Mouse (Mus musculus) gastrocnemius, postnatal 36 days (tissue): ENCODE data around the gene Ropn1. TPM values are rescaled to one million over a fixed set of nuclear protein-coding genes. Genes with fewer than 3 reads are reported as not detected.
A peak's percentile ranks its signal among the peaks of the same experiment; 100 is the strongest.
"Not testable (repeated sequence)": the region's sequence is repeated elsewhere in the genome, so short reads cannot be mapped to it uniquely, and the experiment has no call there.

Experiments used
- DNase-seq, 2 experiments: peaks; one replicate each; pipeline ENCODE4 v3.0.0; 2022
- intact Hi-C: fragments of 180-260 bp; cut with DNase I; formaldehyde crosslinking; loops from one replicate; pipeline ENCODE4 v1.15.1; 2025
- total RNA-seq, 2 experiments: library from RNA; stranded (reverse); gene quantifications; 2 replicates each; pipeline ENCODE4 v1.2.3; 2021

Ropn1 gene
- total RNA-seq, 2 experiments from 2014 or later = not detected

DNA sequence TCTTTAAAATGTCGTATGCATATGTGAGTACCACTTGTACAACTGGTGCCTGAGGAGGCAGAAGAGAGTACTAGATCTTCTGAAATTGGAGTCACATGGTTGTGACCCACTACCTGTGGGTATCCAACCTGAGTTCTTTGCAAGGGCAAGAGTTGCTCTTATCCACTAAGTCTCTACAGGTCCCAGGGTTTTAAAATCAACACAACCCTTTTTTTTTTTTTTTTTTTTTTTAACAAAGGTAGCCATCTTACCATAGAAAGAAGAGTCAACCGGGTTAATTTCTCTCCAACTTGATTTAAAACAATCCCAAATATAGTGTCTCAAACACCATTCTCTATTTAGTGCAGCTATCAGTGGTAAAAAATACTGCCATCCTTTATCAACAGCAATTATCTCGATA, 40.2 kb downstream of the Ropn1 start:
- intact Hi-C loops = loop anchor here (10.0 kb wide), 1 partner anchor 385 kb away; no protein-coding TSS in a partner anchor
- no peak for DNase-seq

DNA sequence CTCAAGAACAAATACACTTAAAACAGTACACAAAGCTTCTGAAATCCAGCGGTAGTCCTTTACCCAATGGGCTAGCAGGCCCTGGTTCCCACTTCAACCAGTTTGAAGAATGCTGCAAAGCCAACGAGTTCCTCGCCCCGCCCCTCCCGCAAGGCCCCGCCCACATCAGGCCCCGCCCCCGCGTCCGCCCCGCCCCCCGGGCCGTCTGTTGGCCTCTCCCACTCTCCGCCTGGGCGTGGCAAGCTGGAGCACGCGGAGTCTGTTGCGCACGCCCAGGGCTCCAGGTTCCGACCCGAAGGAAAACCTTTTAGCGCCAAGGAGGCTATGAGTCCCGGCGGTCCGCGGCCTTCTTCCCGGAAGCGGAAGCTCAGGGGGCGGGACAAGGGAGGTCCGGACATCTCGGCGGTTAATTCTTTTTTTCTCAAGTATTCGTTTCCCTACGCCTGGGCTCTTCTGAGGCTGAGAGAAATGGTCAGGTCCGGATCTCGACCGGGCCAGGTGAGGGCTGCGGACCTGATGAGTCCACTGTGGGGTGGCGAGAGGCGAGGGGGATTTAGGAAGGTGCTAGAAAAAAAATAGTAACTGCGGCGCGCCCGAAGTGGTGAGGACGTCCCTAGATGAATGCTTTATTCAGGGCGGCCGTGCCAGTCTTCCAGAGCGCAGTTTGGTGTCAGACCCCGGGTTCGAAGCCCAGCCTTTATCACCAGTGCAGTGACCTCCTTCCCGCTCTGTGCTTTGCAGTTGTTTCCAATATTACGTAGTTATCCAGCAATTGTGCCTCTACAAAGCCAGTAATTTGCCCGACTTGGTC, 40.8 kb downstream of the Ropn1 start, which contains the start of gene Ccdc14:
Gene Ccdc14 (plus strand): TSS at position 283 of the 811 bp plus-strand sequence.
- DNase-seq = peak; percentile 78 to 80
- intact Hi-C loops = loop anchor here (10.0 kb wide), 1 partner anchor 386 kb away; no protein-coding TSS in a partner anchor

DNA sequence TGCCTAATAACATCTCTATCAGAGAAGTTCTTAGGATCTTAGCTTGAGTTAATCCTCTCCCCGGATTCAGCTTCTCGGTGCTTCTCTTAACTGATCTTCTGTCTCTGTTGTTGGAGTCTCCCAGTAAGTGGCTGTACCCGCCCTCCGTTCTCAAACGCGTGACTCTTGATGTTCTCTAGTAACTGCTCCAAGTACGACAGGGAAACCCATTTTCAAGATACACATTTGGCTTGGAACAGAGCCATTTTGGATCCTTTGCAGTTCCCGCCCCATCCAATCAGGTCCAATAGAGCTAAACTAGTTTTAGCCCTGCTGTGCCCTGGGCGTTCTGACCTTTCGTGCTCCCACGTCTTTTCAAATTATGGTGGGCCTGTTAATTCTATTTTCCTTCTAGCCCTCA, 41.4 kb downstream of the Ropn1 start:
- no peak for DNase-seq
- intact Hi-C loops = loop anchor here (10.0 kb wide), 1 partner anchor 386 kb away; no protein-coding TSS in a partner anchor

DNA sequence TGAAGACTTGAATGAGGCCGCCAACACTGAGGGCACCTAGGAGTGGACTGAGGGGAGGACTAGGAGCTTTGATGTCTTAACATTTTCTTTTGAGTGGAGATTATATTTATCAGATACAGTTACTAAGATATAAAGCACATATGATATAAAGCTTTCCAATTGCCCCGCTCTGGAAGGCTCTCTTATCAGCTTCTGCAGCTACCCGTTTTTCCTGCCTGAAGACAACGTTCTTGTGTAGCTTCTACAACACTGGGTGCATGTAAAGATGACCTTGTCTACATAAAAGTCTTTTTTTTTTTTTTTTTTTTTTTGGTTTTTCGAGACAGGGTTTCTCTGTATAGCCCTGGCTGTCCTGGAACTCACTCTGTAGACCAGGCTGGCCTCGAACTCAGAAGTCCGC, 44.8 kb downstream of the Ropn1 start:
- intact Hi-C loops = loop anchor here (10.0 kb wide), 1 partner anchor 390 kb away; no protein-coding TSS in a partner anchor
- DNase-seq = no peak

DNA sequence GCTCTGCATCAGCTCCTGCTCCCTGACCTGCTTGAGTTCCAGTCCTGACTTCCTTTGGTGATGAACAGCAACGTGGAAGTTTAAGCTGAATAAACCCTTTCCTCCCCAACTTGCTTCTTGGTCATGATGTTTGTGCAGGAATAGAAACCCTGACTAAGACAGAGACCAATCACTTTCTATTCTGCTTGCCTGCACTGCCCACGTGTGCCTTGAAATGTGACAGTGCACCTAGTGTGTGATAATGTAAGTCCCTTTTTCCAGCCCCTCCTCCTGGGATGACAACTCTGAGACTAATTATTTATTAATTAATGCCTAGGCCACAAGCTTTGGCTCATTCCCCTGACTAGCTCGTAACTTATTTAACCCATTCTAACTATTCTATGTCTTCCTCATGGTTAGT, 49.0 kb downstream of the Ropn1 start:
- not testable (repeated sequence) for DNase-seq
- intact Hi-C loops = loop anchor here (10.0 kb wide), 1 partner anchor 394 kb away; no protein-coding TSS in a partner anchor

DNA sequence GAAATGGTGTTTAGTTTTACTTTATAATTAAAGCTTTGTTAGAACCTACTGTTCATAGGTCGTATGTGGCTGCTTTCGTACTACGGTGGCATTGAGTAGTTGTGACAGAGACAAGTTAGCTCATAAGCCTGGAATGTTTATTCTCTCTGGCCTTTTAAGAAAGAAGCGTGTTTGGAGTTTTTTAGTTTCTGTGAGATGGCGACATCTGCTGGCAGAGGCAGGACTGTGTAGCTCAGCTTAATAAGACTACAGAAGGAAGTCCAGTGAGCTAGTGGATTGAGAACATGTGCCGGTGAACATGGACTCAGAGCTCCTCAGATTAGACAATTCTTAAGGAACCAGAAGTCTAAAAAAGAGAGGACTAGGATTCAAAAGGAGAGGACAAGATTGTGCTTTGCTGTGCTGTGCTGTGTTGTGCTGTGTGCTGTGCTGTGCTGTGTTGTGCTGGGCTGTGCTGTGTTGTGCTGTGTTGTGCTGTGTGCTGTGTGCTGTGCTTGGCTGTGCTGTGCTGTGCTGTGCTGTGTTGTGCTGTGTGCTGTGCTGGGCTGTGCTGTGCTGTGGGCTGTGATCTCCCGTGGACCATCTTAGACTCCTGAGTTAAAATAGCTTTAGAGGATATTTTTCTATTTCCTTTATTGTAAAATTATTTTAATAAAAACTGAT, 50.6 kb downstream of the Ropn1 start:
- peak; percentile 44 to 56 for DNase-seq
- intact Hi-C loops = loop anchor here (1.0 kb wide), 1 partner anchor 33 kb away; no protein-coding TSS in a partner anchor

DNA sequence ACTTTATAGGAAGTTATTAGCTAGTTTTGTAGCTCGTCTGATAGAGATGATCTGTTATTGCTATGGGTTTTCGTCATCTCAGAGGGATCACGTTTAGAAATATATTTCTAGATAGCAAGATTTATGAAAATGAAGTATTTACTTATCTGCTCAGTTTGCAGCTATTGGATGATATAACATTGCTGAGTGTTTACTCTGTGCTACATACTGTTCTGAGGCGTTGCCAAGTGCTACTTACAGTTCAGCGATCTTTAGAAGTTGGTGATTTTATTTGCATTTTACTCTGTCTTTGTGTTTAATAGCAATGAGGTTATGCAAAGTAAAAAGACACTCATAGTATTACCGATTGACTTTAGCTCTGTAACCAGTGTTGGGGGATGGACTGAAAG, 51.1 kb downstream of the Ropn1 start:
- intact Hi-C loops = loop anchor here (1.0 kb wide), 1 partner anchor 34 kb away; no protein-coding TSS in a partner anchor
- DNase-seq = no peak

DNA sequence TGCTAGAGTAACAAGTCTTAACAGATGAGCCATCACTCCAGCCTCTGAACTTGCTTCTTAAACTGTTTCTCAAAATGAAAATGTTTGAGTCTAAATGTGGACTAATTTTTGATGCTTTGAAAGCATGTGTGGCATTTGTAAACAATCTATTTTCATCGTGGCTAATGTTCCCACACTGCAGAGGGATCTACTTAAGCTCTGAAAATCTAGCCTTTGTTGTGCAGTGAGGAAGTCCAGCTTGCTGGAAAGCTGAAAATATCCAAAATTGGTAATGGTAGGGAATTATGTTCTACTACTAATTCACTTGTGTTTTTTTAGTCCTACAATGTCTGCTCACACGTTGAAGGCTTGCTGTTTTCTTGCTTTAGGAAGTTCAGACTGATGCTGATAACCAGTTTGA, 56.3 kb downstream of the Ropn1 start:
- intact Hi-C loops = no loop called here
- DNase-seq = no peak

DNA sequence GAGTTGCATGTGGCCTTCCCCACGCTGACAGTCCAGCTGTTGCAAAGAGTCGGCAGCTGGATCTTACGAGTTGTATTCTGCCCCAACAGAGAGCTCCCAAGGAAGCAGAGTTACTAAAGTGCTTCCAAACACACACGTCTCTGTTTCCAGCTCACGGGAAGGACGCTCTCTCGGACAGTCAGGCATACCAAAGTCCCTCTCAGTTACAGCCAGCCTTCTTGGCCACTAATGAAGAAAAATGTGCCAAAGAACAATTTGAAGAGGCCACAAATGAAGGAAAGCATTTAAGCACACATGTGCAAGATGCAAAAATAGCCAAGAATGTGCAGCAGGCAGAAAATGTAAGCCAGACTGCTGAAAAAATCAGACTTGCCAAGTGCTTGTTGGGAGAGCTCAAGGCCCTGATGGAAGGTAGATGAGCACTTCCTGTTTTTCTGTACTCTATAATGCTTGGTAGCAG, 56.8 kb downstream of the Ropn1 start:
- DNase-seq = no peak
- intact Hi-C loops = no loop called here

DNA sequence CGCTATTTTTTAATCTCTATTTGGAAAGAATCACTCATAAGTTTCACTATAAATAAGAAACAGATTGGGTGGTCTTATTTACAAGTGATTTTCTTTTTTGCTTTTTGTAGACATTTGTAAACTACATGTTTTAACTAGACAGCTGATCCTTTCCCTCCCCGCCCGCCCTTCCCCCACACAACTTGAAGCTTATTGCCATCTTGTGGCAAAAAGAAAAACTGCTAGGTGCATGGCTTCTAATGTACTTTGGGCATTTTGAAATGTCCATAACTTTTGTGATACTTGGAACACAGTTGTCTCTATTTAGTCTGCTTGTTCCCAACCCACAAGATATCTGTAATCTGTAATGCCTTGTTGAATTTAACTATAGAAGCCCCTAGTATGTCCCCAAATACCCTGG, 61.8 kb downstream of the Ropn1 start:
- DNase-seq = no peak
- intact Hi-C loops = no loop called here

DNA sequence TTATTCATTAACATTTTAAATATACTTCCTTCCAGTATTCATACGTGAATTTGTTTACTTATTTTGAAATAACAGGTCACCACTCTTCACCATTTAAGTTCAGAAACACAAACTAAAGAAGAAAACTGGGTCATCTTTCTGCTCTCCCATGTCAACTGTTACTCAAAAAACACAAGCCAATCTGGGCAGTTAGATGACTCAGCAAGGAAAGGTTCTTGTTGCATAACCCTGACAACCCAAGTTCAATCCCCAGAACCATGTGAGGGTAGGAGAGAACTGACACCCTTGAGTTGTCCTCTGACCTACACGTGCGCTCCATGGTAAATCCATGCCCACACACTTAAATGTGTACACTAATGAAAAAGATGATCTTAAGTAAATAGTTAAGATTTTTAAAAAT, 75.4 kb downstream of the Ropn1 start:
- intact Hi-C loops = no loop called here

More for the DNA sequence above, 75.4 kb downstream of the Ropn1 start:
- DNase-seq = no peak

Other genes starting within 250 kb of the Ropn1 start
- gene Kalrn, start 76.4 kb upstream of the Ropn1 start, total RNA-seq = 10 to 100 TPM; 19.0 to 21.5 TPM
- gene Ccdc14, start 40.7 kb downstream of the Ropn1 start, total RNA-seq = 1 to 10 TPM; 1.7 to 2.3 TPM
- gene Mylk, start 95.3 kb downstream of the Ropn1 start, total RNA-seq = 10 to 100 TPM; 18.6 to 24.2 TPM